Mouse (Mus musculus): ENCODE results near the gene Atcay. TPM values are rescaled to one million over a fixed set of nuclear protein-coding genes. Genes with fewer than 3 reads are reported as not detected.
A peak's percentile ranks its signal among the peaks of the same experiment; 100 is the strongest.
"Not testable (repeated sequence)": the region's sequence is repeated elsewhere in the genome, so short reads cannot be mapped to it uniquely, and the experiment has no call there.

Atcay gene
- total RNA-seq, 1 experiment: 4.1 TPM

- TF ChIP-seq MAFK (IDR thresholded peaks at IDR 0.05; ENCODE audit: insufficient read depth, low read depth, low read length) (no peak), ZC3H11A (IDR thresholded peaks at IDR 0.05; ENCODE audit: borderline replicate concordance, low read depth, low read length) (no peak), HCFC1 (IDR thresholded peaks at IDR 0.05; ENCODE audit: borderline replicate concordance, insufficient read depth, low read length) (peak; percentile 64; the same call in 1 of the 2 replicates), CHD2 (IDR thresholded peaks at IDR 0.05; ENCODE audit: low read depth, low read length) (no peak), ZNF384 (IDR thresholded peaks at IDR 0.05; ENCODE audit: low read depth, low read length) (no peak)
Observed at GRCm38 (mm10) chr10:81176466-81177271, 54.0 kb downstream of the Atcay start, which contains the start of gene Eef2. Gene Eef2 (plus strand): TSS chr10:81176631.

GRCm38 (mm10) chr10:81175936-81176465 lies 54.6 kb downstream of the Atcay start:
- TF ChIP-seq HCFC1 (IDR thresholded peaks at IDR 0.05; ENCODE audit: borderline replicate concordance, insufficient read depth, low read length) (no peak), MAFK (IDR thresholded peaks at IDR 0.05; ENCODE audit: insufficient read depth, low read depth, low read length) (no peak), ZC3H11A (IDR thresholded peaks at IDR 0.05; ENCODE audit: borderline replicate concordance, low read depth, low read length) (no peak), CHD2 (IDR thresholded peaks at IDR 0.05; ENCODE audit: low read depth, low read length) (no peak), ZNF384 (IDR thresholded peaks at IDR 0.05; ENCODE audit: low read depth, low read length) (no peak)
- Histone ChIP-seq H3K9ac (ENCODE audit: insufficient read depth, low read depth, low read length, poor library complexity, severe bottlenecking) (peak overlapping the region; percentile 48; the same call in 1 of the 2 replicates), H3K9me3 (ENCODE audit: control insufficient read depth, insufficient read depth, low read depth, low read length) (no peaks in the 10 kb centered on the region), H3K36me3 (ENCODE audit: control insufficient read depth, insufficient read depth, low read length, poor library complexity, severe bottlenecking) (peaks cover 43% of the 10 kb centered on the region), H3K4me3 (ENCODE audit: insufficient read depth in 1 of 2, low read depth in 1 of 2, low read length in 2 of 2, poor library complexity in 1 of 2, severe bottlenecking in 1 of 2) (peak overlapping the region; percentile 60 to 74), H3K27ac (ENCODE audit: insufficient read depth, low read depth, low read length, poor library complexity, severe bottlenecking) (no peak overlapping the region; the same call in 1 of the 2 replicates), H3K4me1 (ENCODE audit: control insufficient read depth in 2 of 2, insufficient read depth in 2 of 2, low read length in 2 of 2, poor library complexity in 1 of 2) (peaks cover 0 to 10% of the 10 kb centered on the region in 2 experiments; a peak in 2 of 4 replicates)
- in situ Hi-C loops (cut with MboI; ENCODE audit: low sequenced_read_pairs in 2 of 2, unreplicated experiment in 2 of 2): no loop called here
- DNase-seq (ENCODE audit: low read depth, low spot score): no peak

More at GRCm38 (mm10) chr10:81176466-81177271, 54.0 kb downstream of the Atcay start, which contains the start of gene Eef2:
- DNase-seq (ENCODE audit: low read depth, low spot score): peak; percentile 94
- H3K9ac ChIP-seq (ENCODE audit: insufficient read depth, low read depth, low read length, poor library complexity, severe bottlenecking): peak within 1 kb of the TSS; percentile 99
- H3K4me3 ChIP-seq (ENCODE audit: insufficient read depth in 1 of 2, low read depth in 1 of 2, low read length in 2 of 2, poor library complexity in 1 of 2, severe bottlenecking in 1 of 2): peak within 1 kb of the TSS; percentile 93 to 97
- H3K9me3 ChIP-seq (ENCODE audit: control insufficient read depth, insufficient read depth, low read depth, low read length): no peaks in the 10 kb centered on the region
- H3K27ac ChIP-seq (ENCODE audit: insufficient read depth, low read depth, low read length, poor library complexity, severe bottlenecking): peak within 1 kb of the TSS; percentile 69
- in situ Hi-C loops (cut with MboI; ENCODE audit: low sequenced_read_pairs in 2 of 2, unreplicated experiment in 2 of 2): no loop called here
- H3K36me3 ChIP-seq (ENCODE audit: control insufficient read depth, insufficient read depth, low read length, poor library complexity, severe bottlenecking): peaks cover 50% of the 10 kb centered on the region
- peaks cover 0 to 11% of the 10 kb centered on the region in 2 experiments; a peak in 2 of 4 replicates for H3K4me1 ChIP-seq (ENCODE audit: control insufficient read depth in 2 of 2, insufficient read depth in 2 of 2, low read length in 2 of 2, poor library complexity in 1 of 2)

- peaks cover 36% of the 10 kb centered on the region for H3K36me3 ChIP-seq (ENCODE audit: control insufficient read depth, insufficient read depth, low read length, poor library complexity, severe bottlenecking)
- H3K9ac ChIP-seq (ENCODE audit: insufficient read depth, low read depth, low read length, poor library complexity, severe bottlenecking); H3K4me1 ChIP-seq (ENCODE audit: control insufficient read depth in 2 of 2, insufficient read depth in 2 of 2, low read length in 2 of 2, poor library complexity in 1 of 2); in situ Hi-C loops (cut with MboI; ENCODE audit: low sequenced_read_pairs in 2 of 2, unreplicated experiment in 2 of 2); H3K27ac ChIP-seq (ENCODE audit: insufficient read depth, low read depth, low read length, poor library complexity, severe bottlenecking); DNase-seq (ENCODE audit: low read depth, low spot score); H3K4me3 ChIP-seq (ENCODE audit: insufficient read depth in 1 of 2, low read depth in 1 of 2, low read length in 2 of 2, poor library complexity in 1 of 2, severe bottlenecking in 1 of 2); H3K9me3 ChIP-seq (ENCODE audit: control insufficient read depth, insufficient read depth, low read depth, low read length): not testable (repeated sequence)
- TF ChIP-seq ZNF384 (IDR thresholded peaks at IDR 0.05; ENCODE audit: low read depth, low read length): peak; percentile 49; the same call in 1 of the 2 replicates
Observed at GRCm38 (mm10) chr10:81175345-81175701, 55.3 kb downstream of the Atcay start.

- in situ Hi-C loops (cut with MboI; ENCODE audit: low sequenced_read_pairs in 2 of 2, unreplicated experiment in 2 of 2): no loop called here
- DNase-seq (ENCODE audit: low read depth, low spot score): peak; percentile 83
- no peak for TF ChIP-seq ZC3H11A (IDR thresholded peaks at IDR 0.05; ENCODE audit: borderline replicate concordance, low read depth, low read length)
- TF ChIP-seq MAFK (IDR thresholded peaks at IDR 0.05; ENCODE audit: insufficient read depth, low read depth, low read length): 0 out of 2 replicates have a peak, but pooled peaks have one; percentile 7
- no peak for TF ChIP-seq CHD2 (IDR thresholded peaks at IDR 0.05; ENCODE audit: low read depth, low read length)
- TF ChIP-seq HCFC1 (IDR thresholded peaks at IDR 0.05; ENCODE audit: borderline replicate concordance, insufficient read depth, low read length): peak; percentile 14; the same call in 1 of the 2 replicates
- Histone ChIP-seq H3K36me3 (ENCODE audit: control insufficient read depth, insufficient read depth, low read length, poor library complexity, severe bottlenecking) (peaks cover 31% of the 10 kb centered on the region), H3K27ac (ENCODE audit: insufficient read depth, low read depth, low read length, poor library complexity, severe bottlenecking) (peak overlapping the region; percentile 87), H3K9ac (ENCODE audit: insufficient read depth, low read depth, low read length, poor library complexity, severe bottlenecking) (peak overlapping the region; percentile 72), H3K4me3 (ENCODE audit: insufficient read depth in 1 of 2, low read depth in 1 of 2, low read length in 2 of 2, poor library complexity in 1 of 2, severe bottlenecking in 1 of 2) (peak overlapping the region; percentile 63 to 65), H3K9me3 (ENCODE audit: control insufficient read depth, insufficient read depth, low read depth, low read length) (no peaks in the 10 kb centered on the region), H3K4me1 (ENCODE audit: control insufficient read depth in 2 of 2, insufficient read depth in 2 of 2, low read length in 2 of 2, poor library complexity in 1 of 2) (peaks cover under 1 to 8% of the 10 kb centered on the region in 2 experiments; a peak in 2 of 4 replicates)
Observed at GRCm38 (mm10) chr10:81174617-81175344, 55.9 kb downstream of the Atcay start.

Data from ES-E14 (cell line).